Mouse (Mus musculus) heart, postnatal 25 days (tissue): ENCODE results near the gene Txndc12. TPM values are rescaled to one million over a fixed set of nuclear protein-coding genes. Genes with fewer than 3 reads are reported as not detected.

ENCODE experiments used
- DNase-seq: peaks from one replicate; pipeline ENCODE4 v3.0.0; 2022; ENCODE audit warnings: low spot score
- intact Hi-C: fragments of 180-260 bp; cut with DNase I; formaldehyde crosslinking; loops from one replicate; pipeline ENCODE4 v1.15.1; 2025
- total RNA-seq, 2 experiments: library from RNA; stranded (reverse); gene quantifications; 2 replicates each; pipeline ENCODE4 v1.2.3; 2021

Txndc12 gene
- total RNA-seq: 10 to 100 TPM; 31.2 to 35.1 TPM

DNA sequence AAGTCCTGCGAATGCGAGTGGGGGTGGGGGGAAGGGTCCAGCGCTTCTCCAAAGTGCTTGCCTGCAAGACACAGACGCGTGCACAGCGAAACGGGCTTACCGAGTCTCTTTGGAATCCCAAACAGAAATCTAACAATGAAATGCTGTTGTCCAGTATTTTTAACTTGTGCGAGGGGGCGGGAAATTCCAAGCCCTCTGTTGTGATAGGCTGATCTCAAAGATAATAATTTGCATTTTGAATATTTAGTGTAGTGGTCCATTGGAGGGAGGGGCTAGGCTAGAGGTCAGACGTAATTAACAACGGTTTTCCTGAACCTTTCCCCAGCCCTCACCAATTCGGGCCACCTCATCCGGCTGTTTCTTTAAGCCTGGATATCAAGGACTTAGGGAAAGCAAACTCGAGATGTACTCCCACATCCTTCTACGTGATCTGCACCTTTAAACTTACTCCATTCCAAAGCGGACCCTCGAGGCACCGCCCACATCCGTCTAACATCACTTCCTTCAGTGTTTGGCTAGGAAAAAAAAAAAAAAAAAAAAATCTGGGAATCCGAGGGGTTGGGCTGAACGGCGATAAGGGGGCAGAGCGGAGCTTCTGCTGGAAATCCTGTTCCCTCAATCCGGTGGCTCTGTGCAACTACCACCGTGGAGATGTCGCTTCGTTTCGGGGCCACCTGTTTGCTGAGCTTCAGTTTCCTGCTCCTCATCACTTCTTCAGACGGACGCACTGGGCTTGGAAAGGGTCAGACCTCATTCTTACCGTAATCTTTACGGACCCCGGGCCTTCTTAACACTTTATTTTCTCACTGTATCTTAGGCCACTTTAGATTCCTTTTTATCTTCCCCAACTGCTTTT is at the start of gene Txndc12:
Gene Txndc12 (plus strand): TSS at position 487 of the 856 bp plus-strand sequence.
- peak; percentile 76 for DNase-seq
- intact Hi-C loops: loop anchor here (2.0 kb wide), 1 partner anchor 14 kb away; the partner anchor contains the start of gene A730015C16Rik

- intact Hi-C loops: no loop called here
- no peak for DNase-seq
Measured at GRCm38 (mm10) chr4:108789258-108789936, 45.0 kb upstream of the Txndc12 start.

DNA sequence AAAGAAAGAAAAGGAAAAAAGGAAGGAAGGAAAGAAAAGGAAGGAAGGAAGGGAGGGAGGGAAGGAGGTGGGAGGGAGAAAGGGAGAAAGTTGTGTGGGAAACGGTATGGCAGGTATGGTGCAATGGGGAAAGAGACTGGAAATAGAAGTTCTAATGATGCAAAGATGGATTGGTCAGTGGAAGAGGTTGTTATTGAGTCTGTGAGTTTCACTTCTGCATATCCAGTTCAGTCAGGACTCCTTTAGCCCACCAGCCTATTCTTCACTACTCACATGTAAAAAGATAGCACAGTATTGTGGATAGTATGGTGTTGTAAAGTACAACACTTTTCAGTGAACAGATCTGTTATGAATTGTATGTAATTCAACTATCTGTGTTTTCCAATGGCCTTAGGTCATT is 43.9 kb upstream of the Txndc12 start:
- intact Hi-C loops: no loop called here
- DNase-seq: no peak

GRCm38 (mm10) chr4:108793941-108794340 is 40.5 kb upstream of the Txndc12 start:
- intact Hi-C loops: no loop called here
- DNase-seq: no peak

GRCm38 (mm10) chr4:108796701-108797100 is 37.7 kb upstream of the Txndc12 start:
- intact Hi-C loops: loop anchor here (2.0 to 5.0 kb wide), 2 partner anchors 99 to 180 kb away; no protein-coding TSS in a partner anchor
- no peak for DNase-seq

DNA sequence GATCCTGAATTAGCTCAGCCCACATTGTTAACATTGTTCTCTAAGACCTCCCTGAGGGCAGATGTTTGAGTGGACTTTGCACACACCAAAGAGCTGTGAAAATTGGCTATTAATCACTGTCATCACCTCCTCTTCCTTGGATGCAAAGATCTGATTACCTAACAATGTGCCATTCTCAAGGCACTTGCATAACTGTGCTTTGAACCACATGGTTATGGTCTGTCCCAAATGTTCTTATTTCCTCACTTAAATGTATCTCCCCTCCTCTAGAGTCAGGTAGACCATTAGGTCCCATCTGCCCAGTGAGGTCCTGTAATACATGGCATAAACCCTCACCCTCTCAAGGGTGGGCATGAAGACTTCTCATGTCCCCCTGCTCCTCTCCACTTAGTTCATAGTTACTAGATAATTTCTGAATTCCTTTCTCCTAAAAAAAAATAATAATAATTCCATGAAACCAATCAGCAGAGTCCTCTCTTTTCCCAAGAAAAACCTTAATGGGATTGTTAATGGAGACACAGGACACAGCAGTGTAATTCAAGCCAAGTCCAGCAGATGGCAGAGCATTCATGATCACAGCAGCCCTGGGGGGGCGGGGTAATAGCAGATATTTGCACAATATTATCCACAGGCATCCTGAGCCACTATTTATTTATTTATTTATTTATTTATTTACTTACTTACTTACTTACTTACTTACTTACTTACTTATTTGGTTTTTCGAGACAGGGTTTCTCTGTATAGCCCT is 36.1 kb upstream of the Txndc12 start:
- peak; percentile 17 for DNase-seq
- intact Hi-C loops: loop anchor here (5.0 kb wide), 1 partner anchor 101 kb away; no protein-coding TSS in a partner anchor

GRCm38 (mm10) chr4:108803535-108803934 is 30.9 kb upstream of the Txndc12 start:
- intact Hi-C loops: no loop called here
- no peak for DNase-seq

- no peak for DNase-seq
- intact Hi-C loops: no loop called here
Measured at GRCm38 (mm10) chr4:108811142-108811541, 23.3 kb upstream of the Txndc12 start.

DNA sequence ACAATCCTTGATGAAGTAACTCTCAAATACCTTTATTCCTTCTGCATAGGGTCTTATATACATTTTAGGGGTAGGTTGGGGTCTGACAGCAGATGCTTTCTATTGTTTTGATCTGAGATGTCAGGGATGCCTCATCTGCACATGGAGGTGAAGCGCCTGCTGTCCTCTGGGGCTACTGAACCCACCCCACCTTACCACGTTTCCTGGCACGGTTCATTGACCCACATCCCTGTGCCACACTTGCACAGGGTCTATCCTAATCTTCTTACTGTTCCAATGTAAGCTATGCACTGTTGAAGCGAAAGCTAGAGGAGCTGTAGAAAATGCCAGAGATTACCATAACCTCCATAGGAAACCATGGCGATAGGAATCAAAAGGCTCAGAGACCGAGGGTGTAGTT is 22.9 kb upstream of the Txndc12 start:
- no peak for DNase-seq
- intact Hi-C loops: no loop called here

- intact Hi-C loops: no loop called here
- no peak for DNase-seq
Measured at GRCm38 (mm10) chr4:108825677-108826076, 8.7 kb upstream of the Txndc12 start.

GRCm38 (mm10) chr4:108826096-108826495 is 8.3 kb upstream of the Txndc12 start:
- DNase-seq: no peak

GRCm38 (mm10) chr4:108826643-108827042 is 7.8 kb upstream of the Txndc12 start:
- DNase-seq: no peak
- intact Hi-C loops: no loop called here

More at GRCm38 (mm10) chr4:108826096-108826495, 8.3 kb upstream of the Txndc12 start:
- intact Hi-C loops: no loop called here

DNA sequence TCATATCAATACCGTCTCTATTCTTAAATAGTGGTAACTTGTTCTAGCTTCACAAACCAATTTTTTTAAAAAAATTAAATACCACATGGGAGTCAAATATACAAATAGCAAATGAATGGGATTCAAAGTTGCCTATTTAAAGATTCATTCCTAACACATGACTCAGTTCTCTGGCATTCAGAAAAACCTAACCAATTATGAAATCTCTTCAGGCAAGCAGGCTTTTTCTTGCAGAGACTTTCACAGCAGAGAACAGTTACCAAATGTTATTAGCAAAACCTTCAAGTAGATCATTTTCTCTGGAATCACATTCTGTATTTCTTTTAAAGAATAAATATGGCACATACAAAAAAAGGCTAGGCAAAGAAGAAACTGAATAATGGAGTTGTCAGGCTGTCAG is 3.7 kb upstream of the Txndc12 start:
- intact Hi-C loops: no loop called here
- DNase-seq: no peak

GRCm38 (mm10) chr4:108832916-108833827 is 1.2 kb upstream of the Txndc12 start, which contains the start of gene Btf3l4:
Btf3l4 (minus strand) TSS chr4:108833614.
- intact Hi-C loops: no loop called here

DNA sequence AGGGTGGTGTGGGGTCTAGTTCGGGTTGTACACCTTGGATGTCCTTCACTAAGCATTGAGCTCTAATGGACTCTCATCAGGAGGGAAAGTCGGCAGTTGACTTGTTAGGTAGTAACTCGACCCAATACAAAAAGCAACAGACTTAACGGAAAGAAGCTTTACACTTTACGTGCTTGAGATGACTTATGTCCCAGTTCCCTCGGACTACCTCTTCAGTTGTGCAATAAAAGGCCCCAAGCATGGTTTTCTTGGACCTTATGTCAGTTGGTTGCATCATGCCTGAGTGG is 630 bp upstream of the Txndc12 start:
- DNase-seq: no peak
- intact Hi-C loops: loop anchor here (2.0 kb wide), 1 partner anchor 15 kb away; the partner anchor contains the start of gene A730015C16Rik

More at GRCm38 (mm10) chr4:108832916-108833827, 1.2 kb upstream of the Txndc12 start, which contains the start of gene Btf3l4:
- DNase-seq: peak; percentile 85

DNA sequence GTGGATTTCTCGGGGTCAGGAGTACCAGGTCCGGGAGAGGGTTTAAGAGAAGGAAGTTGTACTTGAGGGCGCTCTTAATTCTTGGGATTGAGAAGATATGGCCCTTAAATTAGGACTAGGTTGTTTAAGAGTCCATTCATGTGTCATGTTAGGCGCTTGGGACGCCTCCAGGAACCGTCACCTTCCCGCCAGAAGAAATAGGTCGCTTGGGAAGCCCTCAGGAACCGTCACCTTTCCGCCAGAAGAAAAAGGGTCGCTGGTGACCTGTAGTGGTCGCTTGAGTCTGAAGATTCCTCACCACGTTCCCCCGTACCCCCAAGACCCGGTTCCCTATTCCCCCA is 540 bp downstream of the Txndc12 start:
- no peak for DNase-seq
- intact Hi-C loops: loop anchor here (2.0 kb wide), 1 partner anchor 14 kb away; the partner anchor contains the start of gene A730015C16Rik

GRCm38 (mm10) chr4:108835496-108835895 is 1.1 kb downstream of the Txndc12 start:
- no peak for DNase-seq
- intact Hi-C loops: loop anchor here (2.0 kb wide), 1 partner anchor 13 kb away; the partner anchor contains the start of gene A730015C16Rik

GRCm38 (mm10) chr4:108838031-108838430 is 3.6 kb downstream of the Txndc12 start:
- no peak for DNase-seq
- intact Hi-C loops: no loop called here
